Mouse (Mus musculus): ENCODE measurements around the gene Dab1.

Gene Dab1

GRCm38 (mm10) chr4:103838377-103838776 is 219.2 kb downstream of the Dab1 start:
- DNase-seq (ENCODE audit: low spot score): no peak

- DNase-seq (ENCODE audit: low spot score): no peak
Observed at GRCm38 (mm10) chr4:103839541-103839940, 220.4 kb downstream of the Dab1 start.

GRCm38 (mm10) chr4:103841126-103841525 is 222.0 kb downstream of the Dab1 start:
- no peak for DNase-seq (ENCODE audit: low spot score)

GRCm38 (mm10) chr4:103844635-103845034 is 225.5 kb downstream of the Dab1 start:
- DNase-seq (ENCODE audit: low spot score): no peak

- no peak for DNase-seq (ENCODE audit: low spot score)
Observed at GRCm38 (mm10) chr4:103857173-103857572, 238.0 kb downstream of the Dab1 start.

- no peak for DNase-seq (ENCODE audit: low spot score)
Observed at GRCm38 (mm10) chr4:103875564-103875963, 256.4 kb downstream of the Dab1 start.

- DNase-seq (ENCODE audit: low spot score): no peak
Observed at GRCm38 (mm10) chr4:103878841-103879240, 259.7 kb downstream of the Dab1 start.

GRCm38 (mm10) chr4:103881641-103882040 is 262.5 kb downstream of the Dab1 start:
- no peak for DNase-seq (ENCODE audit: low spot score)

- no peak for DNase-seq (ENCODE audit: low spot score)
Observed at GRCm38 (mm10) chr4:103888086-103888485, 268.9 kb downstream of the Dab1 start.

GRCm38 (mm10) chr4:103889110-103889509 is 270.0 kb downstream of the Dab1 start:
- no peak for DNase-seq (ENCODE audit: low spot score)

GRCm38 (mm10) chr4:103896806-103897205 is 277.6 kb downstream of the Dab1 start:
- no peak for DNase-seq (ENCODE audit: low spot score)

GRCm38 (mm10) chr4:103897702-103898101 is 278.5 kb downstream of the Dab1 start:
- no peak for DNase-seq (ENCODE audit: low spot score)

- DNase-seq (ENCODE audit: low spot score): no peak
Observed at GRCm38 (mm10) chr4:103911441-103911840, 292.3 kb downstream of the Dab1 start.

GRCm38 (mm10) chr4:103912071-103912470 is 292.9 kb downstream of the Dab1 start:
- DNase-seq (ENCODE audit: low spot score): no peak

GRCm38 (mm10) chr4:103922431-103922931 is 303.3 kb downstream of the Dab1 start:
- DNase-seq (ENCODE audit: low spot score): no peak

- DNase-seq (ENCODE audit: low spot score): no peak
Observed at GRCm38 (mm10) chr4:103926682-103927081, 307.5 kb downstream of the Dab1 start.

- DNase-seq (ENCODE audit: low spot score): no peak
Observed at GRCm38 (mm10) chr4:103929631-103930030, 310.5 kb downstream of the Dab1 start.

GRCm38 (mm10) chr4:103934364-103934763 is 315.2 kb downstream of the Dab1 start:
- no peak for DNase-seq (ENCODE audit: low spot score)

- DNase-seq (ENCODE audit: low spot score): no peak
Observed at GRCm38 (mm10) chr4:103948255-103948654, 329.1 kb downstream of the Dab1 start.

- DNase-seq (ENCODE audit: low spot score): no peak
Observed at GRCm38 (mm10) chr4:103953652-103954220, 334.6 kb downstream of the Dab1 start.

- no peak for DNase-seq (ENCODE audit: low spot score)
Observed at GRCm38 (mm10) chr4:103961134-103962049, 342.2 kb downstream of the Dab1 start.

GRCm38 (mm10) chr4:103969906-103970305 is 350.7 kb downstream of the Dab1 start:
- no peak for DNase-seq (ENCODE audit: low spot score)

- DNase-seq (ENCODE audit: low spot score): no peak
Observed at GRCm38 (mm10) chr4:103974536-103974935, 355.4 kb downstream of the Dab1 start.
